Mouse (Mus musculus) adrenal gland, postnatal 14 days (tissue): Measurements from ENCODE around the gene Fam13c. TPM values are rescaled to one million over a fixed set of nuclear protein-coding genes. Genes with fewer than 3 reads are reported as not detected.
A peak's percentile ranks its signal among the peaks of the same experiment; 100 is the strongest.

ENCODE experiments used
- DNase-seq: peaks from one replicate; pipeline ENCODE4 v3.0.0; 2021; ENCODE audit warnings: mixed read lengths
- total RNA-seq: library from RNA; stranded (reverse); gene quantifications from 2 replicates; pipeline ENCODE4 v1.2.3, GENCODE M21; 2021

Fam13c gene
- total RNA-seq, 1 experiment from 2014 or later = 14.7 TPM

- DNase-seq = no peak
Measured at GRCm38 (mm10) chr10:70458574-70459263, 18.4 kb downstream of the Fam13c start.

- peak; percentile 27 for DNase-seq
Measured at GRCm38 (mm10) chr10:70465638-70466037, 25.4 kb downstream of the Fam13c start.

- no peak for DNase-seq
Measured at GRCm38 (mm10) chr10:70470836-70471235, 30.6 kb downstream of the Fam13c start.

- peak; percentile 70 for DNase-seq
Measured at GRCm38 (mm10) chr10:70477741-70478145, 37.5 kb downstream of the Fam13c start.

- peak; percentile 40 for DNase-seq
Measured at GRCm38 (mm10) chr10:70483736-70484135, 43.5 kb downstream of the Fam13c start.

GRCm38 (mm10) chr10:70484568-70485286, 44.4 kb downstream of the Fam13c start:
- no peak for DNase-seq

GRCm38 (mm10) chr10:70485287-70485612, 45.0 kb downstream of the Fam13c start:
- peak; percentile 51 for DNase-seq

- no peak for DNase-seq
Measured at GRCm38 (mm10) chr10:70486651-70487050, 46.4 kb downstream of the Fam13c start.

GRCm38 (mm10) chr10:70493891-70494290, 53.6 kb downstream of the Fam13c start:
- no peak for DNase-seq

GRCm38 (mm10) chr10:70494441-70494840, 54.2 kb downstream of the Fam13c start:
- no peak for DNase-seq

GRCm38 (mm10) chr10:70495106-70496104, 55.1 kb downstream of the Fam13c start:
- peak; percentile 29 for DNase-seq

- peak; percentile 63 for DNase-seq
Measured at GRCm38 (mm10) chr10:70496938-70497337, 56.7 kb downstream of the Fam13c start.

GRCm38 (mm10) chr10:70498328-70498727, 58.0 kb downstream of the Fam13c start:
- DNase-seq = no peak

GRCm38 (mm10) chr10:70499246-70499645, 59.0 kb downstream of the Fam13c start:
- DNase-seq = no peak

- no peak for DNase-seq
Measured at GRCm38 (mm10) chr10:70504871-70505270, 64.6 kb downstream of the Fam13c start.

GRCm38 (mm10) chr10:70505395-70505794, 65.1 kb downstream of the Fam13c start:
- no peak for DNase-seq

GRCm38 (mm10) chr10:70505842-70506241, 65.6 kb downstream of the Fam13c start:
- DNase-seq = no peak

- DNase-seq = peak; percentile 54
Measured at GRCm38 (mm10) chr10:70506499-70507168, 66.4 kb downstream of the Fam13c start.

GRCm38 (mm10) chr10:70507880-70508279, 67.6 kb downstream of the Fam13c start:
- DNase-seq = no peak

- DNase-seq = no peak
Measured at GRCm38 (mm10) chr10:70514848-70515247, 74.6 kb downstream of the Fam13c start.

- DNase-seq = no peak
Measured at GRCm38 (mm10) chr10:70516661-70517060, 76.4 kb downstream of the Fam13c start.

GRCm38 (mm10) chr10:70519640-70520099, 79.4 kb downstream of the Fam13c start:
- DNase-seq = no peak
